Mouse (Mus musculus) erythroblast, embryonic 14.5 days (primary cell): Measurements from ENCODE around the gene Cyp4f37.

ENCODE experiments used
- GATA1 ChIP-seq: IDR thresholded peaks from 2 replicates; pipeline ENCODE4 v1.6.1; 2012; ENCODE audit warnings: low read length, inconsistent platforms, mixed read lengths
- TAL1 ChIP-seq: IDR thresholded peaks from 3 replicates; pipeline ENCODE4 v1.6.1; 2012; ENCODE audit warnings: low read length, inconsistent platforms, mixed read lengths

DNA sequence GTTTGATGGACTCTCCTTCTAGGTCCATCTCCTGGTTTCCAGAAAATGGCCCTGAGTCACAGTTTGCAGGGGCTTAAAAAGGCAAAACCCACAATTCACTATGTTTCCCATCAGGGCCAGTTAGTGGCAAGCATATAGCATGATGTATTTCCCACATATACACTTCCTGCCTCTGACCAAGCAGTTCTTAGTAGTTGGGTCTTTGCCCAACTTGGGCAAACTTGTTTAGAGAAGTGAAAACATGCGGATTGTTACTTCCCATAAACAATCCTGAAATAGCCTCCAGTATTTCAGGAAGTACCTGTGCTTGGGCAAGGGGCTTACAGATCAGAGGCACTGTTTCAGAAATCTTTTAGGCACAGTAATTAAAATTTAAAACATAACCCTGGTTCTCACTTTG lies 13.1 kb upstream of the Cyp4f37 start:
- TF ChIP-seq GATA1 (no peak), TAL1 (no peak)
